9 mouse cellular contexts compared by ENCODE assay signal in genomic region chr1:33663163-33663562, GRCm38 (mm10). TPM values are rescaled to one million over a fixed set of nuclear protein-coding genes. Genes with fewer than 3 reads are reported as not detected.
A peak's percentile ranks its signal among the peaks of the same experiment; 100 is the strongest.
DNase-seq lines count a peak whose midpoint lies in the region; ATAC-seq and TF ChIP-seq lines count a peak whose summit lies in the region.
"Had no signal": no experiment of that assay in that cellular context is flagged by ENCODE, and none has a peak within 500 bp of the region (broad histone marks: within the 10 kb centered on the region; RNA-seq: fewer than 3 reads in every experiment).

No protein-coding gene starts in this region.

- no peak overlapping the region for H3K27ac ChIP-seq in forebrain, embryonic 14.5 days (ENCODE audit: low read depth, low read length)
- no peak overlapping the region for H3K27ac ChIP-seq in forebrain, embryonic 10.5 days
- H3K27ac ChIP-seq in liver, adult 2 months (replicated peaks; ENCODE audit: insufficient read depth, low read depth, low read length), result no peak overlapping the region
- no peak overlapping the region for H3K27ac ChIP-seq in liver, embryonic 11.5 days (ENCODE audit: low read depth, low read length)
- no peak overlapping the region for H3K27ac ChIP-seq in heart, embryonic 12.5 days (ENCODE audit: poor library complexity, severe bottlenecking)
- H3K27ac ChIP-seq: neural tube, embryonic 13.5 days had no signal

- H3K4me1 ChIP-seq in forebrain, embryonic 14.5 days (ENCODE audit: control insufficient read depth, insufficient read depth, low read length), result no peaks in the 10 kb centered on the region
- H3K4me1 ChIP-seq in forebrain, embryonic 10.5 days, result peaks cover 2% of the 10 kb centered on the region
- no peaks in the 10 kb centered on the region for H3K4me1 ChIP-seq in liver, adult 2 months (ENCODE audit: control insufficient read depth, insufficient read depth, low read length)
- peaks cover 9% of the 10 kb centered on the region; the same call in 1 of the 2 replicates for H3K4me1 ChIP-seq in liver, embryonic 11.5 days (replicated peaks; ENCODE audit: control insufficient read depth, insufficient read depth, low read length)
- H3K4me1 ChIP-seq in heart, embryonic 12.5 days (replicated peaks), result peaks cover 7% of the 10 kb centered on the region
- H3K4me1 ChIP-seq: neural tube, embryonic 13.5 days had no signal

- TF ChIP-seq CTCF in liver, adult 2 months (IDR thresholded peaks at IDR 0.05; ENCODE audit: low read depth, low read length), result 0 out of 2 replicates have a peak, but pooled peaks have one; percentile 9

- no peaks in the 10 kb centered on the region for H3K79me2 ChIP-seq in liver, adult 2 months (ENCODE audit: control insufficient read depth, insufficient read depth, low read length)

- no peak overlapping the region for H3K9ac ChIP-seq in forebrain, embryonic 14.5 days (ENCODE audit: low read length)
- no peak overlapping the region for H3K9ac ChIP-seq in liver, adult 2 months (ENCODE audit: low read depth, low read length)
- no peak overlapping the region for H3K9ac ChIP-seq in liver, embryonic 11.5 days (ENCODE audit: low read depth, low read length)
- H3K9ac ChIP-seq in heart, embryonic 12.5 days, result no peak overlapping the region
- H3K9ac ChIP-seq: neural tube, embryonic 13.5 days had no signal

- DNase-seq in forebrain, embryonic 14.5 days (ENCODE audit: low spot score), result peak; percentile 69
- DNase-seq in forebrain, embryonic 10.5 days (ENCODE audit: extremely low spot score, low spot score), result no peak
- DNase-seq in liver, adult 2 months (ENCODE audit: extremely low read depth, low read depth, low spot score), result peak; percentile 39
- no peak for DNase-seq in liver, embryonic 11.5 days (ENCODE audit: low spot score)
- DNase-seq in ZHBTc4 (ENCODE audit: low read depth, low spot score), result peak; percentile 32
- peak; percentile 73 for DNase-seq in naive thymus-derived CD4-positive, alpha-beta T cell, adult 2 months (ENCODE audit: low read depth)

- H3K27me3 ChIP-seq in forebrain, embryonic 14.5 days (replicated peaks; ENCODE audit: control insufficient read depth, insufficient read depth, low read length), result no peaks in the 10 kb centered on the region
- no peaks in the 10 kb centered on the region for H3K27me3 ChIP-seq in forebrain, embryonic 10.5 days (ENCODE audit: poor library complexity, severe bottlenecking)
- H3K27me3 ChIP-seq in liver, adult 2 months (ENCODE audit: control insufficient read depth, insufficient read depth, low read length), result no peaks in the 10 kb centered on the region
- H3K27me3 ChIP-seq in liver, embryonic 11.5 days (replicated peaks; ENCODE audit: control insufficient read depth, insufficient read depth, low read length), result no peaks in the 10 kb centered on the region
- H3K27me3 ChIP-seq in heart, embryonic 12.5 days (replicated peaks), result no peaks in the 10 kb centered on the region
- H3K27me3 ChIP-seq: neural tube, embryonic 13.5 days had no signal

- H3K36me3 ChIP-seq in forebrain, embryonic 14.5 days (ENCODE audit: control insufficient read depth, insufficient read depth, low read length), result peaks cover 45% of the 10 kb centered on the region; the same call in 1 of the 2 replicates
- peaks cover 87% of the 10 kb centered on the region for H3K36me3 ChIP-seq in forebrain, embryonic 10.5 days (replicated peaks)
- H3K36me3 ChIP-seq in liver, adult 2 months (ENCODE audit: control insufficient read depth, insufficient read depth, low read length), result peaks cover 4% of the 10 kb centered on the region
- peaks cover 25% of the 10 kb centered on the region for H3K36me3 ChIP-seq in liver, embryonic 11.5 days (ENCODE audit: control insufficient read depth, insufficient read depth, low read length)
- H3K36me3 ChIP-seq in heart, embryonic 12.5 days, result peaks cover 52% of the 10 kb centered on the region

- no peak overlapping the region for H3K4me2 ChIP-seq in forebrain, embryonic 14.5 days (ENCODE audit: low read length)
- H3K4me2 ChIP-seq in liver, embryonic 11.5 days, result no peak overlapping the region
- H3K4me2 ChIP-seq in heart, embryonic 12.5 days, result no peak overlapping the region
- H3K4me2 ChIP-seq: neural tube, embryonic 13.5 days had no signal

- ATAC-seq in forebrain, embryonic 14.5 days, result no peak
- no peak for ATAC-seq in liver, embryonic 11.5 days (replicated peaks; ENCODE audit: low FRiP score)
- ATAC-seq in frontal cortex, adult (ENCODE audit: low TSS enrichment), result no peak; the same call in 1 of the 2 replicates
- no peak for ATAC-seq in heart, embryonic 12.5 days (ENCODE audit: insufficient number of reproducible peaks, low FRiP score)

- no peak for TF ChIP-seq POLR2A in liver, adult 2 months (IDR thresholded peaks at IDR 0.05; ENCODE audit: extremely low read depth, insufficient read depth, low read length)

- no peaks in the 10 kb centered on the region for H3K9me3 ChIP-seq in forebrain, embryonic 14.5 days (replicated peaks; ENCODE audit: control insufficient read depth, low read length)
- no peaks in the 10 kb centered on the region for H3K9me3 ChIP-seq in forebrain, embryonic 10.5 days
- no peaks in the 10 kb centered on the region for H3K9me3 ChIP-seq in liver, embryonic 11.5 days (ENCODE audit: control insufficient read depth, low read length)
- H3K9me3 ChIP-seq in heart, embryonic 12.5 days (replicated peaks), result no peaks in the 10 kb centered on the region
- H3K9me3 ChIP-seq: neural tube, embryonic 13.5 days had no signal

- H3K4me3 ChIP-seq in forebrain, embryonic 14.5 days (ENCODE audit: low read depth, low read length), result no peak overlapping the region
- H3K4me3 ChIP-seq in forebrain, embryonic 10.5 days, result no peak overlapping the region
- no peak overlapping the region for H3K4me3 ChIP-seq in liver, adult 2 months (ENCODE audit: insufficient read depth, low read depth, low read length)
- no peak overlapping the region for H3K4me3 ChIP-seq in liver, embryonic 11.5 days (ENCODE audit: low read depth, low read length)
- no peak overlapping the region for H3K4me3 ChIP-seq in heart, embryonic 12.5 days
- H3K4me3 ChIP-seq: neural tube, embryonic 13.5 days had no signal

RNA-seq across cellular contexts. Expression of gene Prim2, which starts 6.4 kb away (rescaled TPM):
- 36.8 and 37.4 TPM in 2 replicates for polyA plus RNA-seq in forebrain, embryonic 14.5 days (2014; fragmentation: Nextera tagmentation; extraction: Ambion mirVana)
- 61.3 and 61.5 TPM in 2 replicates for polyA plus RNA-seq in forebrain, embryonic 10.5 days (2016; fragmentation: Nextera tagmentation; extraction: Ambion mirVana)
- total RNA-seq in liver, adult 2 months (2014; rRNA removed), result 5.0 and 5.1 TPM in 2 replicates
- polyA plus RNA-seq in liver, adult 2 months (2012; rRNA removed), result 1.2 and 1.5 TPM in 2 replicates
- 62.7 and 65.4 TPM in 2 replicates for polyA plus RNA-seq in liver, embryonic 11.5 days (2014; fragmentation: Nextera tagmentation; extraction: Ambion mirVana)
- 20.9 and 22.3 TPM in 2 replicates for polyA plus RNA-seq in heart, embryonic 12.5 days (2016; fragmentation: Nextera tagmentation; extraction: Ambion mirVana)

RNA-seq across cellular contexts. Expression of gene Rab23, which starts 56.5 kb away (rescaled TPM):
- polyA plus RNA-seq in forebrain, embryonic 14.5 days (2014; fragmentation: Nextera tagmentation; extraction: Ambion mirVana), result 23.7 and 28.2 TPM in 2 replicates
- 31.1 and 34.8 TPM in 2 replicates for polyA plus RNA-seq in forebrain, embryonic 10.5 days (2016; fragmentation: Nextera tagmentation; extraction: Ambion mirVana)
- total RNA-seq in liver, adult 2 months (2014; rRNA removed), result 11.4 and 13.6 TPM in 2 replicates
- polyA plus RNA-seq in liver, adult 2 months (2012; rRNA removed), result 4.5 and 5.4 TPM in 2 replicates
- polyA plus RNA-seq in liver, embryonic 11.5 days (2014; fragmentation: Nextera tagmentation; extraction: Ambion mirVana), result 10.1 and 11.6 TPM in 2 replicates
- 14.7 and 18.9 TPM in 2 replicates for polyA plus RNA-seq in heart, embryonic 12.5 days (2016; fragmentation: Nextera tagmentation; extraction: Ambion mirVana)

Comparison
In these comparisons a context has a peak if more than half of its experiments do, and no peak if none do; other contexts are left out.
1. DNase-seq: peak in forebrain, embryonic 14.5 days (single experiment), liver, adult 2 months (single experiment), ZHBTc4 (single experiment) and naive thymus-derived CD4-positive, alpha-beta T cell, adult 2 months (single experiment); none in forebrain, embryonic 10.5 days (single experiment) and liver, embryonic 11.5 days (single experiment).